Comparison of ENCODE assay signal across 8 mouse cellular contexts in the genomic region with DNA sequence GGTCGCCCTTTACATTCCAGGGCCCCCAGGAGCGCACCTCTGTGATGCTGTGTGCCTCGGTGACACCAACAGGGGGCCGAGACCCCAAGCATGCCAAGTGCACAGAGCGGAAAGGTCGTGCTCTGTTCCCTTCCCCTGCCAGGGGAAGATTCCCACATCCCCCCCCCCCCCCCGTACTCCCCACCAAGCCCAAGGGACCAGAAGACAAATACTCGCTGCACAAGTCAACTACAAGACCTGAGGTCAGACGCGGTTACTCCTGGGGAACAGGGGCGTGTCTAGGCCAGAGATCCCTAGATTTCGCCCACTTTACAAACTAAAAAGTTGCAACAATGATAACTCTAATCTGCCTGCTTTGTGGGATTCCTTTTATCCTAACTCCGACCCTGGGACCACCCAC. TPM values are rescaled to one million over a fixed set of nuclear protein-coding genes. Genes with fewer than 3 reads are reported as not detected.
DNase-seq lines count a peak whose midpoint lies in the region; ATAC-seq and TF ChIP-seq lines count a peak whose summit lies in the region.

No protein-coding gene starts in this region.

- DNase-seq in kidney, adult 2 months, result no peak
- no peak for DNase-seq in kidney, adult 8-10 months
- DNase-seq in embryo, embryonic 9.5 days (ENCODE audit: extremely low spot score), result peak; percentile 75
- no peak for DNase-seq in midbrain, postnatal 0 days (ENCODE audit: low spot score)
- no peak for DNase-seq in testis, postnatal 10 days (ENCODE audit: low spot score)
- DNase-seq in ovary, postnatal 10 days (ENCODE audit: low spot score), result no peak

- H3K27me3 ChIP-seq in kidney, adult 2 months (replicated peaks; ENCODE audit: control insufficient read depth, insufficient read depth, low read length), result no peaks in the 10 kb centered on the region
- H3K27me3 ChIP-seq in hindbrain, embryonic 16.5 days (replicated peaks; ENCODE audit: control insufficient read depth, insufficient read depth, low read length), result peaks cover 32% of the 10 kb centered on the region
- peaks cover 32% of the 10 kb centered on the region for H3K27me3 ChIP-seq in midbrain, postnatal 0 days (ENCODE audit: insufficient read depth, low read length)

- no peaks in the 10 kb centered on the region for H3K4me1 ChIP-seq in kidney, adult 2 months (ENCODE audit: control insufficient read depth, insufficient read depth, low read length)
- H3K4me1 ChIP-seq in hindbrain, embryonic 16.5 days (ENCODE audit: control insufficient read depth, insufficient read depth, low read depth, low read length), result peaks cover 31% of the 10 kb centered on the region
- H3K4me1 ChIP-seq in midbrain, postnatal 0 days (ENCODE audit: insufficient read depth, low read length), result 0 out of 2 replicates have a peak, but pooled peaks cover 2% of the 10 kb centered on the region

- peak overlapping the region; percentile 100 for H3K4me2 ChIP-seq in hindbrain, embryonic 16.5 days (ENCODE audit: low read length)
- H3K4me2 ChIP-seq in midbrain, postnatal 0 days (ENCODE audit: low read depth, low read length, poor library complexity, severe bottlenecking), result peak overlapping the region; percentile 100

- WGBS in kidney, adult 2 months, result under 1% methylated on average over 13 of the region's 13 CpGs
- WGBS in hindbrain, embryonic 16.5 days, result 2% methylated on average over 10 of the region's 13 CpGs
- WGBS in midbrain, postnatal 0 days, result 0% methylated on average over 11 of the region's 13 CpGs

- no peak for TF ChIP-seq CTCF in kidney, adult 2 months (conservative IDR thresholded peaks at IDR 0.05; ENCODE audit: insufficient read depth, insufficient read length, low read depth, low read length)
- no peak for TF ChIP-seq CTCF in midbrain, postnatal 0 days (IDR thresholded peaks at IDR 0.05)

- H3K9me3 ChIP-seq in hindbrain, embryonic 16.5 days (ENCODE audit: control insufficient read depth, low read length), result no peaks in the 10 kb centered on the region
- H3K9me3 ChIP-seq in midbrain, postnatal 0 days (ENCODE audit: low read length), result no peaks in the 10 kb centered on the region

- ATAC-seq in hindbrain, embryonic 16.5 days, result no peak
- ATAC-seq in midbrain, postnatal 0 days (ENCODE audit: low FRiP score), result no peak
- ATAC-seq in inflammation-experienced regulatory T-cells, adult 6 months, result no peak

- H3K27ac ChIP-seq in kidney, adult 2 months (ENCODE audit: insufficient read depth, low read depth, low read length), result no peak overlapping the region
- H3K27ac ChIP-seq in hindbrain, embryonic 16.5 days (ENCODE audit: low read depth, low read length), result no peak overlapping the region
- no peak overlapping the region for H3K27ac ChIP-seq in midbrain, postnatal 0 days (ENCODE audit: low read depth, low read length)

- TF ChIP-seq POLR2A in kidney, adult 2 months (IDR thresholded peaks at IDR 0.05; ENCODE audit: low read depth, low read length), result no peak

- H3K36me3 ChIP-seq in kidney, adult 2 months (ENCODE audit: control insufficient read depth, insufficient read depth, low read length), result no peaks in the 10 kb centered on the region
- H3K36me3 ChIP-seq in hindbrain, embryonic 16.5 days (ENCODE audit: control insufficient read depth, insufficient read depth, low read length), result no peaks in the 10 kb centered on the region
- no peaks in the 10 kb centered on the region for H3K36me3 ChIP-seq in midbrain, postnatal 0 days (ENCODE audit: insufficient read depth, low read length)

- H3K9ac ChIP-seq in hindbrain, embryonic 16.5 days (ENCODE audit: low read depth, low read length), result peak overlapping the region; percentile 65
- no peak overlapping the region for H3K9ac ChIP-seq in midbrain, postnatal 0 days (replicated peaks; ENCODE audit: low read length, poor library complexity, severe bottlenecking)

- peak overlapping the region; percentile 80 for H3K4me3 ChIP-seq in kidney, adult 2 months (ENCODE audit: insufficient read depth, low read depth, low read length)
- H3K4me3 ChIP-seq in hindbrain, embryonic 16.5 days (ENCODE audit: low read length), result peak overlapping the region; percentile 61
- H3K4me3 ChIP-seq in midbrain, postnatal 0 days (ENCODE audit: low read depth, low read length), result peak overlapping the region; percentile 57

RNA-seq across cellular contexts. Expression of a gene that starts 1.4 kb away (rescaled TPM):
- 7.7 and 10.1 TPM in 2 replicates for polyA plus RNA-seq in kidney, adult 2 months (2012; rRNA removed)
- 3.9 and 4.7 TPM in 2 replicates for polyA plus RNA-seq in hindbrain, embryonic 16.5 days (2015; fragmentation: Nextera tagmentation; extraction: Ambion mirVana)
- 1.8 and 3.7 TPM in 2 replicates for total RNA-seq in midbrain, postnatal 0 days (2014; rRNA removed)
- 1.9 and 2.3 TPM in 2 replicates for polyA plus RNA-seq in midbrain, postnatal 0 days (2015; fragmentation: Nextera tagmentation; extraction: Ambion mirVana)
- polyA plus RNA-seq in inflammation-experienced regulatory T-cells, adult 6 months (2017; shearing (Covaris generic)), result not detected
